Mouse (Mus musculus) layer of hippocampus, postnatal 14 days (tissue): Measurements from ENCODE around the gene Lingo3. TPM values are rescaled to one million over a fixed set of nuclear protein-coding genes. Genes with fewer than 3 reads are reported as not detected.

Experiments
- DNase-seq, 2 experiments: peaks; one replicate each; pipeline ENCODE4 v3.0.0; 2021 to 2022; ENCODE audit warnings: low spot score in 2 of 2, mixed read lengths in 1 of 2
- total RNA-seq, 2 experiments: library from RNA; stranded (reverse); gene quantifications; 2 replicates each; pipeline ENCODE4 v1.2.3; 2021

The Lingo3 gene
- total RNA-seq, 2 experiments from 2014 or later: 32.6 to 35.5 TPM

DNA sequence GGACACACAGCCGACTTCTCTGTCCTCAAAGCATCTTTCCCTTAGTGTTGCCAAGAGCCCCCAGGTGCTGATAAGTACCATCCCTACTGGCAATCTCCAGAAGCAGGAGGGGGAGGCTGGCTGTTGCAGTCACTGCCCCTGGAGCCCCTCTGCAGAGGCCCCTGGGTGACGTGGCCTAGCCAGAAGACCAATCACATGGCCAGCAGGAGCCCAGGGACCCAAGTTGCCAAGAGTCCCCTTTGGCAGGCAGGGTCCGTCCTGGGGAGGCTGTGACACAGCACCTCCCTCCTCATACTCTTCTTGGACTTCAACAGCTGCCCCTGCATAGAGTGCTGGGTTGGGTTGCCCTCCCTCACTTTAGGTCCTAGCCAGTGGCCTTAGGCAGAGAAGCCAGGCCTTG is 40.8 kb downstream of the Lingo3 start:
- DNase-seq: no peak

DNA sequence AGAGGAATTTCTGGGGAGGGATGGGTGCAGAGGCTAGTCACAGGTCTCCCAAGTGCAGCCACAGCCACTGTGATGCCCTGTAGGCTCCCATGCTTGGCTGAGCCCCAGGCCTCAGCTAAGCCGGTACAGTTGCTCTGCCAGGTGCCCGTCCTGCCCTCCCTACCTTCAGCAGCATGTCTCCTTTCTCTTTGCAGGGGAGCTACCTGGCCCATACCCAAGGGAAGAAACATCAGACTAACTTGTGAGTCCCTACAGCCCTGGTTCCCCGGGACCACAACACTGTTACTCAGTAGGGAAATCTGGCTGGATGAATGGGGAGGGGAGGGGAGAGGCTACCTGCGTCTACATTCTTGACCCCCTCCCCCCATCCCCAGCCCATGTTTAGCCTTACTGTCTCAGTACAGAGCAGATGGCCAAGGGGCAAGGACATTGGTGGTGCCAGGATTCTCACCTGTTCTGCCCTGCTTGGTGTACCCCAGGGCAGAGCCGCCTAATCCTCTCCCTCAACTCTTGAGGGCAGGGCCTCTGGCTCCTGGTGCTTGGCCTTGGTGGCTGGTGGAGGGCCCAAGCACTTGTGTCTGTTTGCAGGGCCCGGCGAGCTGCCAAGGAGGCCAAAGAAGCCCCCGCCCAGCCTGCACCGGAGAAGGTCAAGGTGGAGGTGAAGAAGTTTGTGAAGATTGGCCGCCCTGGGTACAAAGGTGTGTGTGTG is 41.5 kb downstream of the Lingo3 start:
- no peak for DNase-seq

DNA sequence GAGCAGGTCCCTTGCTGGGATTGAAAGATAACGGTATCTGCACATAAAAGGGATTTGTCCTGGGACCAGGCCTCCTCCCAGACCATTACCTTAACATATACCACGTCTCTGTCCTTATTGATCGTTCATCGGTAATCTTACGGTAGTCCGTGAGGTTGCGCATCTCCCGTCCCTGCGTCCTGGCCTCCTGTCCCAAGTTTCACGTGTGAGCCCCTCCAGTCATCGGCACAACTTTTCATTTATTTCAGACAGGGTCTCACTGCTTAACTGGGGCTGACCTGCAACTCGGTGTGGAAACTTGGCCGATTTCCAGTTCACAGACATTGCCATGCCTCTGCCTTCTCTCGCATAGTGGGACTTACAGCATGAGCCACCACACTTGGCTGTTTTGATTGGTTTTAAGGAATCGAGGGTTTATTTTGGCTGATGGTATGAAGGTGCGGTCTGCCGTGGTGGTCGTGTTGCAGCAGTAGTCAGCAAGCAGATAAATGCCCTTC is 44.7 kb downstream of the Lingo3 start:
- DNase-seq: no peak

DNA sequence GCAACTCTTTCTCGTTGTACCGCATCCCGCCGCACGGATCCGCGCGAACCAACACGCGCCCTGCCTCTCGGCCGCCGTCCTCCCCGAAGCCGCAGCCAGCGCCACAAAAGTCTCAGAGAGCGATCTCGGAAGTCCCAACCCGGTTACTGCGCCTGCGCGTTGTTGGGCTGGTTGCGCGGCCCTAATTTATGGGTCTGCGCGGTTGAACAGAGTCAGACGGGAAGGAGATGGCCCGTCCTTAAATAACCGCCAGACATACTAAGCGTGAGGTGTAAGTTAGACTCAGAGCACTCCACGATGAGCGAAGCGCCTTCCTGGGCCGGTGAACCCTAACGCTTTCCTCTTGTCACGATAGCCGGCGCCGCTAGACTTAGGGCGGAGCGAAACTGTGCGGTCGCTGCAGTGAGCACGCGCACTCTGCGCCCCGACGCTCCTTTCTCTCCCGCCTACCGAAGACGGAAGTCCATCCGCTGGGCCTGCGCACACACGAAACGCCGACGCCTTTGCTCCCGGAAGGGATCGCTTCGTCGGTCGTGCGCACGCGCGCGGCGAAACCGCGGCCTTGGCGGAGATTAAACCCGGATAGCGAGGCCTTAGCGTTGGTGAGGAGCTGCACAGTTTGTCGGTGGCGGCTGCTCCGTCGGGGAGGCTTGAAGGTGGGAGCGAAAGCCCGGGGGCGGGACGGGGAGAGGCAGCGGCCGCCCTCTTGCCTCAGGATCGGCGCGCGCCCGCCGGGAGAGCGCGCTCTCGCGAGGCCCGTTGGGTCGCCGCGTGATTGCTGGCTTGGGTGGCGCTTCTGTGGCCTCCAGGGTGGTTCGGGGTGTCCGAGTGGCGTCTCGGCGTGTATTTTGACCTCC is 45.5 kb downstream of the Lingo3 start, which contains the start of the genes Sf3a2 and Plekhj1:
Sf3a2 (plus strand) TSS at position 49 of the 857 bp plus-strand sequence.
Plekhj1 (minus strand) TSS at position 477 of the 857 bp plus-strand sequence.
- peak; percentile 97 to 98 for DNase-seq

DNA sequence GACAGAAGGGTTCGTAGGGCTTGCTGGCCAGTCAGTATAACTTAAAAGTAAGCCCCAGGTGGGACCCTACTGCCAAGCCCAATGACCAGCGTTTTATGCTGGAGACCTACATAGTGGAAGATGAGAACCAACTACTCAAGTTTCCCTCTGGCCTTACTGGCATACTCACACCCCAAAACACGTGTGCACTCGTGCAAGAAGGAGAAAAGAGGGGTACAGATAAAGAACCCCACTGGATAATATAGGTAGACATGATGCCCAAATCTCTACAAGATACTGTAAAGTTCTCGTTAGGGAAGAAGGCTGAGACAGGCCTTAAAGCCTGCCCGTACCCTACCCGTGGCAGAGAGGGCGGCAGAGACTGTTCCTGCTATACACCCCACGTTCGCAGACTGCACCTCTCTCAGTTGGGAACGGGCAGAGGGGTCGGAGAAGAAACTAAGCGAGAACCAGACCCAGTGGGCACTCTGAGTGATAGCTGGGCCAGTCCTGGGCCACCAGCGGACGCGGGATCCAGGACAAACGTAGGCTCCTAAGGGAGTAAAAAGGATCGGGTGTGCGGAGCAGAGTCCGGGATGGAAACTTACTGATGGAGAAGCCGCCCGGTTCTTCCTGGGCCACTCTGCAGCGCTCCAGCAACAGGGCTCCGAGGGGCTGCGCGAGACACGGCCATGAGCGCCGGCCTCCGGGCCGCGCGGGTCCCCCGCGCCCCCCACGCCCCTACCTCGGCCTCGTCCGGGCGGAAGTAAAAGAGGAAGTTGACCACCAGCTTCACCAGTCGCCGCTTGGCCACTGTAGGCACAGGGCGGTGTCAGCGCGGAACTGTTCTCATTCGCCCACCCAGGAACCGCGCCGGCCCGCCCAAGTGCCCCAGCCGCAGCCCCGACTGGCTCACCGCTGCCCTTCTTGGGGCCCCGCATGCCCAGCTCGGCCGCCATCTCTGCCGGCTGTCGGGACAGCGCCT is 46.4 kb downstream of the Lingo3 start:
- peak in 1 of 2 experiments; percentile 83 for DNase-seq

DNA sequence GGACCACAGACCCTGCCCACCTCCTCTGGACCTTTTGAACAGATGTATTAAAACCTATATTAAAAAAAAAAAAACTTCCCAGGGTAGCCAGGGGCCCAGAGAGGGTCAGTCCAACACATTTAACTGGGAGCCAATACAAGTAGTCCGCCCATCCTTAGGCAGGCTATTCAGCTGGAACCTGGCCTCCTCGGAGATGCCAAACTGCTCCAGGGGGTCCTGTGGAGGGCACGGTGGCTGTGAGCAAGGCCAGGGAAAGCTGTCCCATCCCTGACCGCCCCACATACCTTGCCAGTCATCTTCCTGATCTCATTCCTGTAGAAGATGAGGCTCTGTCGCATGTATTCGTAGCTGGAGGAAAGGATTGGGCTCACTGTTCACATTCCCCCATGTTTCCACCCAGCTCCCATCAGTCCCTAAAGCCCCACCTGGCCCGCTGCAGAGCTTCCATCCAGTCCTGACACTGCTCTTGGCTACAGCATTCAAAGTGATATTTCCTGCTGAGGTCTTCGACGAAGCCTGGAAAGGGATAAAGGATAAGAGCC is 47.5 kb downstream of the Lingo3 start:
- no peak for DNase-seq

DNA sequence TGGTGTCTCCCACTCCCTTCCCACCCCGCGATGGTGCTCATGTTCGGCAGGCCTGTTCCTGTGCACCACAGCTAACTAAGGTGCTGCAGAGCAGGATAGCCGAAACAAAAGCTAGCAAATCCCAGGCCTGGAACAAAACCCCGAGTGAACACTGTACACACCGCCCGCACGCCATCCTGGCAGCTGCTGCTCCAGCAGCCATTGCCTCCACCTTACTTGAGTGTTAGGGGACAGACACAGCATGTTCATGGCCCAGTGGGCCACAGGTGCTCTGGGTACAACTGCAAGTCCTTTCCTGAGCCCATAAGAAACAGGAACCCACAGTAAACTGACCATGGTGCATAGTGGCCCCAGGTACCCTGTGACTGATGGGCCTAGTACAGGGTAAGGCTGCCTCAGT is 49.1 kb downstream of the Lingo3 start:
- no peak for DNase-seq

DNA sequence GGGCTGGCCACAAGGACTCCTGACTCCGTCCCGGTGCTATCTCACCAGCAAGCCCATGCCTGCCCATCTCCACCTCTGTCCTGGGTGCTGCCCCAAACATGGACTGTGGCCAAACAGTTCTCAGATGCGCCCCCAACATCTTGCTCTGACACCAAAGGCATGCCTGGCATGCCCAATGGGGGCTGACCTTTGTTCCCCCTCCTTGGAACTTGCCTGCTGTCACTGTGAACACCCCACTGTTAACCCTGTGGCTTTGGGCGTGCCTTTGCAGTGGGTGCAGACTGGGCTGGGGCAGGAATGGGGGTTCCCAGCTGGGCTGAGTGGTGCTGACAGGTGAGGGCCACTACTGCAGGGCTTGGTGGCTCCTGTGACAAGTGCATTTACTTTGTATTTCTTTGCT is 50.0 kb downstream of the Lingo3 start:
- no peak for DNase-seq

DNA sequence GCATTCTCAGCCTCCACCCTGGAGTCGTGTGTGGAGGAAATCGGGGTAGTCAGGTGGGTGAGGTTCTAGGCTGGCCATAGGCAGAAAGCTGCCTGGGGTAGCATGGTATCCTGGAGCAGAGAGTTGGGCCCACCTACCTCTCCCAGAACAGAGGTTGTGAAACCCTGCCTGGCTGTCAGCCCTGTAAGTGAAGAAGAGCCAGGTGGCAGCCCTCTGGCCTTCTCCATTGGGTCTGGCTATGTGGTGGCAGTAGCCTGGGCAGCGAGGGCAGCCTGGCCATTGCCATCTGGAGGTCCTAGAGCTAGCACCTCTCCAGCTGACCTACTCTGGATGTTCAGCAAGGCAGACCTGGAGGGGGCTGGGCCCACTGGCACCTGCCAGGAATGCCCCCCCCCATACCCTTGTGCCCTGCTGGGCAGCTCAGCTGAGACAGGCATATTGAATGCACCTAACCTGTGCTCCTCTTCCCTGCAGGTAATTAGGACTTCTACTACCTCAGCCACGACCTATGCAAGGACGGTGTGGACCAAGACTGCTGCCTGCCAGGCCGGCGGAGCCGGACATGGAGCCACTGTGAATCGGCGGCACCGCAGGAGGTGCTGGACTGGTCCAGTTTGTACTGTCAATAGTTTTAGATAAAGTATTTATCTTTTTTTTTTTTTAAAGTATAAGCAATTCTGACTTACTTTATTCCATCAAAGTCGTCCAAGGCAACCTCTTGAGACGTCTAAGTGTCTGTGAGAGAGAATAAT is 50.6 kb downstream of the Lingo3 start:
- no peak for DNase-seq

DNA sequence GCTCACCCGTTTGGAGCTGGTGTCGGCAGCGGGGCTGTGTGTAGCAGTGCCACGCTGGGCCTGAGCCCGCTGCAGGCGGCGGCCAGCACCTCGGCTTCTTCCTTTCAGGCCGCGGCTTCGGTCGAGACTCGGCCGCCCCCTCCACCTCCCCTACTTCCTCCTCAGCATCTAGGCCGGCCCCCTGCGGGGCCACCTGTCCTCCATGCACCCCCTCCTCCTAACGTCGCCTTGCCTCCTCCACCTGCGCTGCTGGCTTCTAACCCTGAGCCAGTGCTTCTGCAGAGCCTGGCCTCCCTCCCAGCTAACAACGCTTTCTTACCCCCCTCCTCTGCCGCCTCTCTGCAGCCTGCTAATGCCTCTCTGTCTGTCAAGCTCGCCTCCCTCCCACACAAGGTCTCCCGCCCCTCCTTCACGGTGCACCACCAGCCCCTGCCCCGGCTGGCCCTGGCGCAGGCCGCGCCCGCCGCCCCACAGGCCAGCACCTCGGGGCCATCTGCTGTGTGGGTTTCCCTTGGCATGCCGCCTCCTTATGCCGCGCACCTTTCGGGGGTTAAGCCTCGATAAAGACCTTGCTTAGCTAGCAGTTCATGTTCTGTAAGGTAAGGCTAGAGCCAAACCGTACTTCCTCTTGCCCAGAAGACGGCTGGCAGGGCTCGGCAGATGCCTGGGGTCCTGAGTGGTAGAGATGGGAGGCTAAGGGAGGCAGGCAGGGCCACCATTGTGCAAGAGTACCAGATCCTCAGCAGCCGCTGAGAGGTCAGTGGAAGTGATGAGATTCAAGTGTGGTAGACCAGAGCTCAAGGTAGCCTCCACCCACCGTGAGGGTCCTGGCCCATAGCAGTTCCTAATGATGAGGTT is 51.4 kb downstream of the Lingo3 start:
- no peak for DNase-seq

DNA sequence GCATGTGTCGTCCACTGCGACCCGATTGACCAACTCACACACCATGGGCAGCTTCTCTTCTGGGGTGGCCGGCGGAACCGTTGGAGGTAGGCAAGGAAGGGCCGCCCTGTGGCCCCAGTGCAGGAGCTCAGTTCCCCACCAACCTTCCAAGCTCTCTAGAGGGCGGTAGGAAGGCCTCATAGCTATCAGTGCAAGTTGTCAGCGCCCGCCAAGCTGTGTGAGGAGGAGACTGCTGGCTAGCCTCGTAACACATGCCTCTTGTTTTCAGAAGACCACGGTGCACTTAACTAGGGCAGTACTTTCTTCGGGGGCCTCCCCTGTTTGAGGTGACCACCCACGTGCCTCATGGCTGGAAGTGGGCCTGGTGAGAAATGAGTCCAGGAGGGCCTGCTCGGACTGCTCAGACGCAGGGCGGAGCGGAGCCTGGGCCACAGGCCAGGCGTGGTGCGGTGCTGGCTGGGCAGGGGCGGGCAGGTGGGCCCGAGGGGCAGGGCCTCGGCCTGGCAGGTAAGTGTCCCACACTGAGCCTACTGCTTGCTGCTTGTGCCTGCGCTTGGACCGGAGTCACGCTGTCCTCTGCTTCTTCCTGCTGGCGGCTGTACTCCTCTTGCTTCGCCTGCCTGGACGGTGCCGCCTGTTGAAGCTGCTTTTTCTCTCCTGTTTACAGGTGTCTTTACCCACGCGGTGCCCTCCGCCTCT is 52.2 kb downstream of the Lingo3 start:
- DNase-seq: no peak

DNA sequence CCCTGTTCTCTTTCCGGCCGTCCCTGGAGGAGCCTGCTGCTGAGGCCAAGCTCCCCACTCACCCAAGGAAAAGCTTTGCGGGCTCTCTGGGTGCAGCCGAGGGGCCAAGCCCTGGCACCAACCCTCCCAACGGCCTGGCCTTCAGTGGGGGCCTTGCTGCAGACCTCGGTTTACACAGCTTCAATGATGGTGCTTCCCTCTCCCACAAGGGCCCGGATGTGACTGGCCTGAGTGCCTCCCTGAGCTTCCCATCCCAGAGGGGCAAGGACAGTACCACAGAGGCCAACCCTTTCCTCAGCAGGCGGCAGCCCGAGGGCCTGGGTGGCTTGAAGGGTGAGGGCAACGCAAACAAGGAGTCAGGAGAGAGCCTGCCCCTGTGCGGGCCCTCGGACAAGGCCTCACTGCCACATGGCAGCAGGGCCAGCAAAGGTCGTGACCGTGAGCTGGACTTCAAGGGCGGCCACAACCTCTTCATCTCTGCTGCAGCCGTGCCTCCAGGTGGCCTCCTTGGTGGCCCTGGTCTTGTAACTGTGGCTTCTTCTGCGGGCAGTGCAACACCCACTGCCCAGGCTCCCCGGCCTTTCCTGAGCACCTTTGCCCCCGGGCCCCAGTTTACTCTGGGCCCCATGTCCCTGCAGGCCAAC is 53.0 kb downstream of the Lingo3 start:
- no peak for DNase-seq

DNA sequence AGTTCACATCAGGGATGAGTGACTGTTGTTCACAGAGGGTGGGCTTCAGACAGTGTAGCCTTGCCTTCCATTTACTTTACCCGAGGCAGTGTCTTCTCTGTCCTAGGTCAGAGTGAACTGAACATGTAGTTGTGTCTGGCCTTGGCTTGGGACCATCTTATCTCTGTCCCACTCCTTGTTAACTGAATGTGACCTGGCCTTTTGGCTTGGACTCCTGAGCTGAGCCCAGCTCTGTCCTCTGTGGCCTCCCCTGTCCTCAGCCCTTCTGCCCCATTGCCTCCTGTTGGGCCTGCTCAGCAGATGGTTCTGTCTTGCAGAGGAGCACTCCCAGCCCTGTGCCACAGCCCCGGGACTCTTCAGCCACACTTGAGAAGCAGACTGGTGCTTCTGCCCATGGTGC is 56.3 kb downstream of the Lingo3 start:
- no peak for DNase-seq

DNA sequence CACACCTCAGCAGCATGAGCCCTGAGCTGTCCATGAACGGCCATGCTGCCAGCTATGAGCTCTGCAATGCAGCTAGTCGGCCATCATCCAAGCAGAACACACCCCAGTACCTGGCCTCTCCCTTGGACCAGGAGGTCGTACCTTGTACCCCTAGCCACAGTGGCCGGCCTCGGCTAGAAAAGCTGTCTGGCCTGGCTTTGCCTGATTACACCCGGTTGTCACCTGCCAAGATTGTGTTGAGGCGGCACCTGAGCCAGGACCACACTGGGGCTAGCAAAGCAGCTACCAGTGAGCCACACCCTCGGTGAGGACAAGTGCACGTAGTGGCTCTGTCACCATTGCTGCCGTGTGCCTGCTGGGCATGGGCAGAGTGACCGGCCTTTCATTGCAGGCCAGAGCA is 57.9 kb downstream of the Lingo3 start:
- no peak for DNase-seq

DNA sequence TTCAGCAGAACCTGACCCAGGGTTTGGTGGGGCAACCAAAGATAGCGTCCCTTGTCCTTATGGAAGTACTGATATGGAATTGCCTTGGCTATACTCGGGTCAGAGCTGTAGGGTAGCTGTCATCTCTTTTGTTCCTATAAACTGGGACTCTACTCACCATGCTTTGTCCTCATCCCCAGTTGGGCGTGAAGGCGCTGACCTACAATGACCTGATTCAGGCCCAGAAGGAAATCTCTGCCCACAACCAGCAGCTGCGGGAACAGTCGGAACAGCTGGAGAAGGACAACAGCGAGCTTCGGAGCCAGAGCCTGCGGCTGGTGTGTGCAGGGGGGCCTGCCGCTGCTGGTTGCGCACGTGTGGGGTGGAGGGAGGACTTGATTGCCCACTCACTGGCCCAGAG is 59.0 kb downstream of the Lingo3 start:
- DNase-seq: no peak

DNA sequence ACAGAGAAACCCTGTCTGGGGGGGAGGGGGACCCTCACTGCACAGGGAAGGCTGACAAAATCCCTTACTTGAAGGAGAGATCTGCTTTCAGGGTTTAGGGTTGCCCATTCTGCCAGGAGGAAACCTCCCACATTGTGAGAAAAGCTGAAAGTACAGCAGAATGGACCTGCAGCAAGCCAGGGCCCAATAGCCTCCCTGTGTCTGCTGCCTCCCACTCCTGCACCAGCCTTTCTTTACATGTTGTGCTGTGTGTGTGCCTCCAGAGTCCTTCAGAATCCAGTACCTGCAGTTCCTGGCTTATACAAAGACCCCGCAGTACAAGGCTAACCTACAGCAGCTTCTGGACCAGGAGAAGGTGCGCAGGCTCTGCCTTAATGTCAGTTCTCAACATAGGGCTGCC is 59.5 kb downstream of the Lingo3 start:
- no peak for DNase-seq
